Mouse (Mus musculus) kidney, embryonic 14.5 days (tissue): ENCODE results near the gene Zfyve21. TPM values are rescaled to one million over a fixed set of nuclear protein-coding genes. Genes with fewer than 3 reads are reported as not detected.
A peak's percentile ranks its signal among the peaks of the same experiment; 100 is the strongest.

Experiments
- ATAC-seq: fragments of 200-750 bp; cut with Nextera tagmentation; 2 replicates; pipeline ENCODE4 v1.8.0; 2017; ENCODE audit warnings: moderate number of reproducible peaks, mild to moderate bottlenecking, moderate TSS enrichment, moderate library complexity; ENCODE audit not compliant: low FRiP score, low TSS enrichment
- H3K27ac ChIP-seq: fragments of 300-500 bp; sonication (generic); 2 replicates; pipeline ENCODE4 v1.5.1; 2014; ENCODE audit warnings: low read depth, mild to moderate bottlenecking, low read length, moderate library complexity, mixed read lengths
- H3K27me3 ChIP-seq: fragments of 300-500 bp; sonication (generic); 2 replicates; pipeline ENCODE4 v1.6.1; 2014; ENCODE audit warnings: mild to moderate bottlenecking, low read length; ENCODE audit not compliant: control insufficient read depth, insufficient read depth
- H3K36me3 ChIP-seq: fragments of 300-500 bp; sonication (generic); 2 replicates; pipeline ENCODE4 v1.6.1; 2014; ENCODE audit warnings: low read length, mixed read lengths; ENCODE audit not compliant: control insufficient read depth, insufficient read depth
- H3K4me1 ChIP-seq: fragments of 300-500 bp; sonication (generic); 2 replicates; pipeline ENCODE4 v1.6.1; 2014; ENCODE audit warnings: low read length, mixed read lengths; ENCODE audit not compliant: control insufficient read depth, insufficient read depth
- H3K4me2 ChIP-seq: fragments of 300-500 bp; sonication (generic); replicated peaks from 2 replicates; pipeline ENCODE4 v1.6.1; 2014; ENCODE audit warnings: low read depth, mild to moderate bottlenecking, low read length
- H3K4me3 ChIP-seq: fragments of 300-500 bp; sonication (generic); 2 replicates; pipeline ENCODE4 v1.5.1; 2014; ENCODE audit warnings: mild to moderate bottlenecking, low read length
- H3K9ac ChIP-seq: fragments of 300-500 bp; sonication (generic); 2 replicates; pipeline ENCODE4 v1.6.1; 2014; ENCODE audit warnings: low read depth, mild to moderate bottlenecking, low read length, moderate library complexity
- H3K9me3 ChIP-seq: fragments of 300-500 bp; sonication (generic); 2 replicates; pipeline ENCODE4 v1.6.1; 2016; ENCODE audit warnings: low read length; ENCODE audit not compliant: control insufficient read depth
- WGBS: fragments of 180-500 bp; shearing (Covaris S2); extraction: QIAGEN DNeasy Blood & Tissue Kit; methylation state at CpG from one replicate; pipeline ENCODE4 v1.1.7; 2014; 5-methylcytosine and 5-hydroxymethylcytosine counted together
- polyA plus RNA-seq: library from polyadenylated mRNA; unstranded; fragments of >200 nt; fragmentation: Nextera tagmentation; extraction: Ambion mirVana; gene quantifications from 2 replicates; pipeline ENCODE4 v1.2.1, GENCODE M21; 2014

Zfyve21 gene
- polyA plus RNA-seq, 1 experiment from 2014 or later = 110 TPM

DNA sequence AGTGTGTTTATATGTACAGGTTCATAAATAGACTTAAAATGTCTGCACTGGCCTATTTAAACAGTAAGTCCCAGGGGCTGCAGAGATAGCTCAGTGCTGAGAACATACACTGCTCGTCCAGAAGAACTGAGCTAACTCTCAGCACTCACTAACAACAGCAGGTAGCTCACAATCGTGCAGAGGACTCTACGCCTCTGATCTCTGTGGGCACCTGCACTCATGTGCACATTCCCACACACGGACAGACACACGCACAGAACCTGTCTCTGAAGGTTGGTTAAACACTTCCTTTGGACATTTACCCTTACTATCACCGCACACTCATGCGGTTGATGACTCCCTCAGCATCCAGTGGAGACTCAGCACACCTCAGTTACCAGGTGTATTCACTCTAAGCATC is 56.8 kb downstream of the Zfyve21 start:
- 90% methylated on average over 7 of the region's 7 CpGs for WGBS
- ATAC-seq = no peak

DNA sequence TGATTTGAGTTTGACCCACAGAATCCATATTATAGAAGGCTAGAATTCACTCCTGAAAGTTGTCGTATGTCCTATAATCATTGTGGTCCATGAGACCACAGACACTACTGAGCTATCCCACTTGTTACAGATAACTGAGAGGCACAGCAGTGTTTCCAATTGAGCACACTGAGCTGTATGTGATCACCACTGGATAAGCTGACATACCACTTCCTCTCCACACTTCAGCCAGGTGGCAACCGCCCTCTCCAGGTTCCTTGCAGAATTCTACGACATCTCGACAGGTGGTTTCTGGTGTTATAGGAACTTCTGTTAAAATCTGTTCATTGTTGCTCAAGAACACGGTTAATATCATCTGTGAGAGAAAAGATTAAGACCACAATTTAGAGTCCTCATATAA is 58.1 kb downstream of the Zfyve21 start:
- Histone ChIP-seq H3K4me3 (no peak overlapping the region), H3K9me3 (no peaks in the 10 kb centered on the region), H3K36me3 (peaks cover 8% of the 10 kb centered on the region; the same call in 1 of the 2 replicates), H3K4me1 (no peaks in the 10 kb centered on the region), H3K27me3 (no peaks in the 10 kb centered on the region), H3K9ac (no peak overlapping the region), H3K4me2 (no peak overlapping the region), H3K27ac (no peak overlapping the region)
- WGBS = 89% methylated on average over 5 of the region's 5 CpGs
- ATAC-seq = no peak

More for the DNA sequence above, 56.8 kb downstream of the Zfyve21 start:
- Histone ChIP-seq H3K9ac (no peak overlapping the region), H3K36me3 (peaks cover 12% of the 10 kb centered on the region; the same call in 1 of the 2 replicates), H3K4me1 (no peaks in the 10 kb centered on the region), H3K27ac (no peak overlapping the region), H3K4me2 (no peak overlapping the region), H3K9me3 (no peaks in the 10 kb centered on the region), H3K4me3 (no peak overlapping the region), H3K27me3 (no peaks in the 10 kb centered on the region)

DNA sequence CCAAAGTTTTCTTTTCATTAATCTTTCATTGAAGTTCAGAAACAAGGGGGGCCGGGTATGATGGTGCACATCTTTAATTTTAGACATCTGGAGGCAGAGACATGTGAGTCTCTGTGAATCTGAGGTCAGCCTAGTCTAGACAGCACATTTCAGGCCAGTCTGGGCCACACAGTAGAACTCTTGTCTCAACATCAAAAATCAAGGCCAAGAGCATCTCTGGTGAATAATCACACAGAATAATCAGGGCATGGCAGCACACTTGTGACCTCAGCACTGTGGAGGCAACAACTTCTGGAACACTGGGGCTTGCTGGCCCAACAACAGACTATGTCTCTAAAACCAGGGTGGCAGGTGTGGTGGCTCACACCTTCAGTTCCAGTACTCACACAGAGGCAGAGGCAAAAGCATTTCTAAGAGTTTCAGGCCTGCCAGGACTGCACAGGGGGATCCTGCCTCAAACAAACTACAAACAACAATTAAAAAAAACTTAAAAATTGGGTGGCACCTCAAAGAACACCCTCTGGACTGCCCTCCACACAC is 60.7 kb downstream of the Zfyve21 start:
- Histone ChIP-seq H3K27me3 (no peaks in the 10 kb centered on the region), H3K27ac (no peak overlapping the region), H3K9me3 (no peaks in the 10 kb centered on the region), H3K4me2 (no peak overlapping the region), H3K4me3 (no peak overlapping the region), H3K9ac (no peak overlapping the region), H3K4me1 (no peaks in the 10 kb centered on the region), H3K36me3 (peaks cover 4% of the 10 kb centered on the region; the same call in 1 of the 2 replicates)
- WGBS = 51% methylated on average over 1 of the region's 1 CpGs
- no peak for ATAC-seq

DNA sequence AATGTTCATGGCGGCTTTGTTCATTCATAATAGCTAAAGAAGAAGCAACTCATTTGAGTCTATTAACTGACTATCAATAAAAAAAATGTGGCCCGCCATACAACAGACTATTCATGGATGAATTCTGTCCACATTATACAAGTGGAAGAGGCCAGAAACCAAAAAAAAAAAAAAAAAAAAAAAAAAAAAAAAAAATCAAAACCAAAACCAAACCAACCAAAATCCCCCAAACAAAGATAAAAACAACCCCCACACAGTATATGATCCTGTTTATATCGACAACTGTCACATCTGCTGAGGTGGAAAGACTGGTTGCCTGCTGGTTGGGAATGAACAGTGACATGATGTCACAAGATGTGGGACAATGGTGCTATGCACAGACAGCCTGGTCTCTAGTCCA is 61.5 kb downstream of the Zfyve21 start:
- Histone ChIP-seq H3K27me3 (no peaks in the 10 kb centered on the region), H3K36me3 (no peaks in the 10 kb centered on the region; the same call in 1 of the 2 replicates), H3K4me3 (no peak overlapping the region), H3K9ac (no peak overlapping the region), H3K4me2 (no peak overlapping the region), H3K9me3 (no peaks in the 10 kb centered on the region), H3K4me1 (no peaks in the 10 kb centered on the region), H3K27ac (no peak overlapping the region)
- no peak for ATAC-seq
- 91% methylated on average over 3 of the region's 3 CpGs for WGBS

DNA sequence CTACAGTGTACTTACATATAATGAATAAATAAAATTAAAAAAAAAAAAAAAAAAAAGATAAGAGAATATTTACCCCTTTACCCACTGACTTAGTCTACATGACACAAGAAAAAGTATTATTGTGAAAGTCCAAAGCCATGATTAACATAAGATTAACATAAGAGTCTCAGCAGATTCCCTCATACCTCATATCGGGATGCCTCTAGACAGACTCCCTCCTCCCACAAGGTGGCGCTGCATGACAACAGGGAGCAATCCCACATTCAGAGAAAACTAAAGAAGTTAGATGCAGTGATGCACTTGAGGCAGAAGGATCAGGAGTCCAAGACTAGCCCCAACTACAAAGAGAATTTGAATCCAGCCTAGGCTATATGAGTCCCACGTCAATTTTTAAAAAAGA is 64.2 kb downstream of the Zfyve21 start:
- H3K4me1 ChIP-seq = no peaks in the 10 kb centered on the region
- no peak overlapping the region for H3K9ac ChIP-seq
- ATAC-seq = peak; percentile 66
- no peaks in the 10 kb centered on the region for H3K27me3 ChIP-seq
- H3K4me3 ChIP-seq = no peak overlapping the region
- H3K9me3 ChIP-seq = no peaks in the 10 kb centered on the region
- WGBS = 19% methylated on average over 3 of the region's 3 CpGs
- no peak overlapping the region for H3K27ac ChIP-seq
- no peaks in the 10 kb centered on the region for H3K36me3 ChIP-seq
- no peak overlapping the region for H3K4me2 ChIP-seq

Other genes starting within 250 kb of the Zfyve21 start
- gene Mark3, start 239.6 kb upstream of the Zfyve21 start, polyA plus RNA-seq = 61.5 and 73.6 TPM in 2 replicates
- gene Ckb, start 141.8 kb upstream of the Zfyve21 start, polyA plus RNA-seq = 81.5 and 88.5 TPM in 2 replicates
- gene Trmt61a, start 136.1 kb upstream of the Zfyve21 start, polyA plus RNA-seq = 6.7 and 11.9 TPM in 2 replicates
- 45.2 and 49.7 TPM in 2 replicates for gene Bag5, start 100.9 kb upstream of the Zfyve21 start, polyA plus RNA-seq
- 63.1 and 63.4 TPM in 2 replicates for gene Apopt1, start 100.9 kb upstream of the Zfyve21 start, polyA plus RNA-seq
- 76.4 and 91.6 TPM in 2 replicates for gene Klc1, start 55.3 kb upstream of the Zfyve21 start, polyA plus RNA-seq
- gene Xrcc3, start 297 bp upstream of the Zfyve21 start, polyA plus RNA-seq = 11.2 and 20.3 TPM in 2 replicates
- gene Ppp1r13b, start 93.9 kb downstream of the Zfyve21 start, polyA plus RNA-seq = 13.6 and 20.6 TPM in 2 replicates
- 689 and 1,049 TPM in 2 replicates for gene Atp5mpl, start 152.8 kb downstream of the Zfyve21 start, polyA plus RNA-seq
- 0.44 and 0.65 TPM in 2 replicates for gene Tdrd9, start 157.4 kb downstream of the Zfyve21 start, polyA plus RNA-seq
- not detected in 2 replicates for gene Rd3l, start 167.1 kb downstream of the Zfyve21 start, polyA plus RNA-seq